8 mouse cellular contexts compared by ENCODE assay signal in genomic region chr7:27473156-27473834, GRCm38 (mm10). TPM values are rescaled to one million over a fixed set of nuclear protein-coding genes. Genes with fewer than 3 reads are reported as not detected.
DNase-seq lines count a peak whose midpoint lies in the region; ATAC-seq lines count a peak whose summit lies in the region.

Gene Sertad3 (plus strand): TSS chr7:27473768.

- peak; percentile 81 for ATAC-seq in inflammation-experienced regulatory T-cells, adult 6 months
- ATAC-seq in megakaryocyte-erythroid progenitor cell, adult 5-6 weeks (replicated peaks; ENCODE audit: low FRiP score, low TSS enrichment, poor library complexity, severe bottlenecking), result peak; percentile 81

- DNase-seq in adipocyte (ENCODE audit: low spot score), result peak; percentile 96
- DNase-seq in embryo, embryonic 10 days (ENCODE audit: low spot score), result peak; percentile 98
- peak; percentile 100 for DNase-seq in gastrocnemius, postnatal 10 days
- DNase-seq in left cerebral cortex, postnatal 10 days (ENCODE audit: extremely low spot score in 1 of 2, low spot score in 2 of 2), result peak; percentile 98 to 100
- DNase-seq in right cerebral cortex, postnatal 25 days, result peak; percentile 96
- peak; percentile 100 for DNase-seq in urinary bladder, postnatal 4 days (ENCODE audit: low spot score in 2 of 2)

- intact Hi-C loops in left cerebral cortex, postnatal 10 days (cut with DNase I), result loop anchor here (5.0 kb wide), 1 partner anchor 119 kb away; the partner anchor contains the start of gene Akt2

RNA-seq across cellular contexts. Expression of gene Sertad3, which starts in this region (rescaled TPM):
- total RNA-seq in gastrocnemius, postnatal 10 days (2021), result 10 to 100 TPM in 1 of 2 experiments, 1 to 10 TPM in 1; 9.0 to 13.0 TPM
- polyA plus RNA-seq in inflammation-experienced regulatory T-cells, adult 6 months (2017; shearing (Covaris generic)), result 10 to 100 TPM; 37.6 to 53.5 (median 42.6) TPM
- 1 to 10 TPM; 2.5 to 3.2 TPM for total RNA-seq in left cerebral cortex, postnatal 10 days (2021)
- 4.8 and 10.1 TPM in 2 replicates for total RNA-seq in megakaryocyte-erythroid progenitor cell, adult 5-6 weeks (2014; fragmentation: Nextera tagmentation)
- total RNA-seq in megakaryocyte-erythroid progenitor cell, adult 5-6 weeks (2017), result 4.3 and 12.5 TPM in 2 replicates

Comparison
In these comparisons a context has a peak if more than half of its experiments do, and no peak if none do; other contexts are left out.
1. Peak in every context shown above with its lines: DNase-seq and ATAC-seq.